Mouse (Mus musculus): ENCODE data around the gene Mfsd8. TPM values are rescaled to one million over a fixed set of nuclear protein-coding genes. Genes with fewer than 3 reads are reported as not detected.

Mfsd8 gene
- polyA plus RNA-seq (2017; shearing (Covaris generic)) = 9.8 TPM

DNA sequence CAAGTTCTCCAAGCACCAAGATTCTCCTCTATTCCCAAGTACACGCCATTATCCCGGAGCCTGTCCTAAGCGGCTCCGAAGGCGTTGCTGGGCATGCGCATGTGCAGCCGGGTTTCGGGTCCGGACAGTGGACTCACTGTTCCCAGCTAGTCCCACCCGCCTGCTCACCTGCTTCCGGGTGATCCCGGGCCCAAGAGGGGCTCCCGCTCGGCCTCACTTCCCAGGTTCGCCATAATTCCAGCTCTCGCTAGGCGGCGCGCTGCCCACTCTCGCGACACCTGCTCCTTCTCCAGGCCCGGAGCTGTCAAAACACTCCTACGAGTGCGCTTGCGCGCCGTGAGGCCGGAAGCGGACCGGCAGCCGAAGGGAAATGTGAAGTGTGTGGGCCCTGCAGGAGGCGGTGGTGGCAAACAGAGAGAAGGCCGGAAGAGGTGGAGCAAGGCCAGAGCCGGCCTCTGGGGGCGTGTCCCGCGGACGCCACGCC lies at the start of gene Mfsd8:
Mfsd8 (minus strand) TSS at position 414 of the 484 bp plus-strand sequence.

DNA sequence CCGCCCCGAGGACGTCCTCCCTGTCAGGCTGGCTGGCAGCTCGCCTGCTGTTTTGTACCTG lies 101 bp upstream of the Mfsd8 start, which contains the start of gene Abhd18:
Abhd18 (plus strand) TSS at position 14 of the 61 bp plus-strand sequence.

DNA sequence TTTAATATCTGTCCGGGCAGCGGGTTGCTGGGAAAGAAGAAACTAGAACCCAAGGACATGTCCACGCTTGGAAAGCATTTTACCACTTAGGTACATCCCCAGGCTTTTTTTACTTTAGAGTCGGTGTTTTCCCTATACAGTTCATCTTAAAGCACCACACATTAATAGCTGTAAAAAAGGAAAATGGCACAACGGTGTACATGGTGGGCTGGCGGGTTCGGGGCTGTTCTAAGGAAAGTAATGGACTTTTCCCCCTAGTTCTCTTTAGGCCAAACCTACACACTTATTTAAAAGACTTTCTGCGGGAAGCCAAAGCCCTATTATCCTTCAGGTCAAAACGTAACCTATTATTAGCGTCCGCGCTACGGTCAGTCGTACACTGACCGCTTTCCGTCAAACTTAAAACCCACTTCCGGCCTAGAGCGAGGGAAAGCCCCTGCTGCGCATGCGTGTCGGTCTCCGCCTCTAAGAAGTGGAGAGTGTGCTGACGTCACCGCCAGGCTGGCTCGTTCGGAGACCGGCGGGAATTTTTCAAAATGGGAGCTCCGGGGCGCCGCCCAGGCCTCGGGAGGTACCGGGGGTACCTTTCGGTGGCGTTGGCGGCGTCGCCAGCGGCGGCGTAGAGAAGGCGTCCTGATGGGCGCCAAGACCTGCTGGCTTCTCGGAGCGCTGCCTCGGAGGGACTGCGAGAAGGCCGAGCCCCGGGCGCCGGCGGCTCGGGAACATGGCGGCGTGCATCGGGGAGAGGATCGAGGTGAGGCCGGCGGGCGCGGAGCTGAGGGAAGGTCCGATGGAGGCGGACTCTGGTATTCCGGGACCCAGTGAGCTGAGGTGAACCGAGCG lies 46.9 kb downstream of the Mfsd8 start, which contains the start of gene Plk4:
Plk4 (plus strand) TSS at position 490 of the 843 bp plus-strand sequence.

Other genes starting within 250 kb of the Mfsd8 start
- not detected for gene Slc25a31, start 138.0 kb downstream of the Mfsd8 start, polyA plus RNA-seq (2017; shearing (Covaris generic))
- gene Hspa4l, start 102.4 kb downstream of the Mfsd8 start, polyA plus RNA-seq (2017; shearing (Covaris generic)) = 33.4 TPM
- 21.0 TPM for gene Plk4, start 46.9 kb downstream of the Mfsd8 start, polyA plus RNA-seq (2017; shearing (Covaris generic))
- 9.4 TPM for gene Abhd18, start 84 bp upstream of the Mfsd8 start, polyA plus RNA-seq (2017; shearing (Covaris generic))
- 0.45 TPM for gene 1700034I23Rik, start 55.7 kb upstream of the Mfsd8 start, polyA plus RNA-seq (2017; shearing (Covaris generic))
- 30.3 TPM for gene Larp1b, start 102.9 kb upstream of the Mfsd8 start, polyA plus RNA-seq (2017; shearing (Covaris generic))
- gene Pgrmc2, start 236.2 kb upstream of the Mfsd8 start, polyA plus RNA-seq (2017; shearing (Covaris generic)) = 15.0 TPM

Data from effector memory CD4-positive, alpha-beta T cell, adult 5 months (primary cell).